Mouse (Mus musculus): ENCODE measurements around the gene Mov10.

DNA sequence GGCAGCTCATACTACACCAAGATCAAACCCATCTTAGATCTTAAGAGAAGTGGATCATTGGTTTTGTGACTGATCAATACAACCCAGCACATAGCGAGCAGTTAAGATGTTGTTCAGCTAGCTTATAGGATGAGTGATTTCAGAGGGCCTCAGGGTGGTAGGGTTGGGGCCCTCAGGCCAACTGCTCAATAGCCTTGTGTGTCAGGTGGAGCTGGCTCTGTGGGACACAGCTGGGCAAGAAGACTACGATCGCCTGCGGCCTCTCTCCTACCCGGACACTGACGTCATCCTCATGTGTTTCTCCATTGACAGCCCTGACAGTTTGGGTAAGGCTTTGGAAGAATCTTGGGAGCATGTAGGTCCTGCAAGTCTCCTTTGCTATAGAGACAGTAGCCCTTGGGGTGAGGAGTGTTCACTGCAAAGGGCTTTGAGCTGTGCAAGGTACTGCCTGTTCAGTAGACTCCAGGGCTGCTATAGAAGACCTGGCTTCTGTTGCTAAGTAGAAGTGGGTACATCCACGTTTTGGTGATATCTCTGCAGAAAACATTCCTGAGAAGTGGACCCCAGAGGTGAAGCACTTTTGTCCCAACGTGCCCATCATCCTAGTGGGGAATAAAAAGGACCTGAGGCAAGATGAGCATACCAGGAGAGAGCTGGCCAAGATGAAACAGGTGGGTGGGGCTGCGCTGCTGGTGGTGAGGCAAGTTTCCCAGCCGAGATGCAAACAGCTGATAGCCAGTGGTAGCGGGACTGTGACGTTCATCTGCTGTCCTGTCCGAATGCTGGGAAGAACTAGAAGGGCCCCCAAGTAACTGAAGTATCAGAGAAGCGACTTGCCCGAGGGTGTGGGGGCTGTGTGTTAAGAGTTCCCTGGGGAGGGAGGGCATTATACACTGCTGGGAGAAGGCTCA is 25.7 kb downstream of the Mov10 start:
- no peak for TF ChIP-seq CTCF (IDR thresholded peaks at IDR 0.05; ENCODE audit: low read depth)
- no peak for TF ChIP-seq EP300 (IDR thresholded peaks at IDR 0.05; ENCODE audit: low read depth)
